Mouse (Mus musculus) forebrain, embryonic 10.5 days (tissue): Measurements from ENCODE around the gene Fth1. TPM values are rescaled to one million over a fixed set of nuclear protein-coding genes. Genes with fewer than 3 reads are reported as not detected.

Experiments used
- DNase-seq: peaks from one replicate; pipeline ENCODE4 v3.0.0-alpha.2; 2017; ENCODE audit warnings: low spot score; ENCODE audit errors: extremely low spot score
- H3K27ac ChIP-seq: fragments of 300-500 bp; sonication (generic); 2 replicates; pipeline ENCODE4 v1.5.1; 2016; ENCODE audit warnings: mild to moderate bottlenecking
- H3K27me3 ChIP-seq: fragments of 300-500 bp; sonication (generic); 2 replicates; pipeline ENCODE4 v1.6.1; 2016; ENCODE audit warnings: mild to moderate bottlenecking; ENCODE audit not compliant: poor library complexity, severe bottlenecking
- H3K36me3 ChIP-seq: fragments of 300-500 bp; sonication (generic); replicated peaks from 2 replicates; pipeline ENCODE4 v1.6.1; 2016; ENCODE audit warnings: mild to moderate bottlenecking, moderate library complexity
- H3K4me1 ChIP-seq: fragments of 300-500 bp; sonication (generic); 2 replicates; pipeline ENCODE4 v1.6.1; 2016
- H3K4me3 ChIP-seq: fragments of 300-500 bp; sonication (generic); 2 replicates; pipeline ENCODE4 v1.5.1; 2016; ENCODE audit warnings: mild to moderate bottlenecking, moderate library complexity
- H3K9me3 ChIP-seq: fragments of 300-500 bp; sonication (generic); 2 replicates; pipeline ENCODE4 v1.6.1; 2016; ENCODE audit warnings: mild to moderate bottlenecking, moderate library complexity
- WGBS: fragments of 180-500 bp; shearing (Covaris S2); methylation state at CpG from one replicate; pipeline ENCODE4 v1.1.7; 2016; 5-methylcytosine and 5-hydroxymethylcytosine counted together
- polyA plus RNA-seq: library from polyadenylated mRNA; unstranded; fragments of >200 nt; fragmentation: Nextera tagmentation; extraction: Ambion mirVana; gene quantifications from 2 replicates; pipeline ENCODE4 v1.2.1, GENCODE M21; 2016

Gene Fth1
- polyA plus RNA-seq, 1 experiment from 2014 or later = 1,339 TPM

DNA sequence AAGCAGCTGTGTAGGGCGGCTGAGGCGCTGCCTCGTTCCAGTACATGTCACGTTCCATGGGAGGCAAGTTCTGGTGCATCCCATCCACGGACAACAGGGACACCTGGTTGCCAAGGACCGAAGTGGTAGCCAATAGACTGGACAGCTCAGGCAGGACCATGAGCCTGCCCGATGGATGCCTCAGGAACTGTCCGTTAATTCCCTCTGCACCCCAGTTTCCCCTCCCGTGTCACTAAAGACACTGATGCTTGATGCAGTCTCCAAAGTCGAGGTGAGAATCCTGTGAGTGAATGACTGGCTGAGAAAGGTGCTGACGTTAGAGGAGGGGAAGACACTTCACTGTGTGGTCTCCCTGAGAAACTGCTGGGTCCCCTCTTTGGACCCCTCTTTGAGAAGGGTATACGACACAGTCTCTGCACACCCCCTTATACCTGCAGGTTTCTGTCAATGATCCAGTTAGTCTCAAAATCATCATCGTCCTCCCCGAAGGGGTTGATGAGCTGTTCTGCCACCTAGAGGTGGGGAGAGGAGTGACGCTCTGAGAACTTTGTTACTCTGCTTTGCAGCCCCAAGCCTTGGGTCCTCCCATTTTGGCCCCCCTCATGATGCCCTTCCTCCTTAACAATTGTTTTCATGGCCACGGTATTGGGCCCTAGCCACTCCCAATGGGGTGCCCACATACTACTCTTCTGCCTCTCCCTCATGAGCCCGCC lies 8.9 kb downstream of the Fth1 start:
- no peak overlapping the region for H3K27ac ChIP-seq
- DNase-seq = no peak

GRCm38 (mm10) chr19:9989884-9990256 lies 9.5 kb downstream of the Fth1 start:
- DNase-seq = no peak
- Histone ChIP-seq H3K27ac (no peak overlapping the region), H3K4me1 (peaks cover 31% of the 10 kb centered on the region), H3K36me3 (peaks cover 22% of the 10 kb centered on the region), H3K4me3 (no peak overlapping the region), H3K9me3 (no peaks in the 10 kb centered on the region), H3K27me3 (peaks cover 12% of the 10 kb centered on the region)

More for the DNA sequence above, 8.9 kb downstream of the Fth1 start:
- H3K4me1 ChIP-seq = peaks cover 31% of the 10 kb centered on the region
- 69% methylated on average over 17 of the region's 17 CpGs for WGBS
- H3K36me3 ChIP-seq = peaks cover 27% of the 10 kb centered on the region
- no peak overlapping the region for H3K4me3 ChIP-seq
- no peaks in the 10 kb centered on the region for H3K9me3 ChIP-seq
- peaks cover 12% of the 10 kb centered on the region for H3K27me3 ChIP-seq

DNA sequence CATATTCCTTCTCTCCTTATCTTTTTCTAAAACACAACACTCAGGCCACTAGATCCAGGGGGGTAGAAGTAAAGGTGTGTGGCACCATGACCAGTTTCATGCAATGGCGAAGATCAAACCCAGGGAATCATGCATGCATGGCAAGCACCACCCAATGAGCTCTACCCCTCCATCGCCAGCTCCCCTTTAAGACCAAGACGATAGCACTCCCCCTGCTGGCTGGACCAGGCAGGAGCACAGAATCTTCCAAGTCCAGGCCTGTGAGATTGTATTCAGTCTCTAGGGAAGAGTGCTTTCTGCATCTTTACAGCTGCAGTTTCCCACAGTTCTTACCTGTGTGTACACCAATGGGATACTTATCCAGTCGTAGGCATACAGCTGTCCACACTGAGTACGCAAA lies 10.9 kb downstream of the Fth1 start:
- no peak overlapping the region for H3K4me3 ChIP-seq
- peaks cover 31% of the 10 kb centered on the region for H3K4me1 ChIP-seq
- peaks cover 8% of the 10 kb centered on the region for H3K36me3 ChIP-seq
- peak; percentile 75 for DNase-seq
- H3K27ac ChIP-seq = no peak overlapping the region
- H3K9me3 ChIP-seq = no peaks in the 10 kb centered on the region
- WGBS = 25% methylated on average over 5 of the region's 5 CpGs
- peaks cover 12% of the 10 kb centered on the region for H3K27me3 ChIP-seq

- Histone ChIP-seq H3K27ac (peak overlapping the region; percentile 80), H3K4me3 (peak overlapping the region; percentile 48), H3K36me3 (no peaks in the 10 kb centered on the region), H3K4me1 (peaks cover 24% of the 10 kb centered on the region), H3K27me3 (peaks cover 12% of the 10 kb centered on the region), H3K9me3 (no peaks in the 10 kb centered on the region)
- WGBS = 43% methylated on average over 26 of the region's 26 CpGs
- DNase-seq = no peak
Observed at GRCm38 (mm10) chr19:9992011-9992958, 11.9 kb downstream of the Fth1 start.

DNA sequence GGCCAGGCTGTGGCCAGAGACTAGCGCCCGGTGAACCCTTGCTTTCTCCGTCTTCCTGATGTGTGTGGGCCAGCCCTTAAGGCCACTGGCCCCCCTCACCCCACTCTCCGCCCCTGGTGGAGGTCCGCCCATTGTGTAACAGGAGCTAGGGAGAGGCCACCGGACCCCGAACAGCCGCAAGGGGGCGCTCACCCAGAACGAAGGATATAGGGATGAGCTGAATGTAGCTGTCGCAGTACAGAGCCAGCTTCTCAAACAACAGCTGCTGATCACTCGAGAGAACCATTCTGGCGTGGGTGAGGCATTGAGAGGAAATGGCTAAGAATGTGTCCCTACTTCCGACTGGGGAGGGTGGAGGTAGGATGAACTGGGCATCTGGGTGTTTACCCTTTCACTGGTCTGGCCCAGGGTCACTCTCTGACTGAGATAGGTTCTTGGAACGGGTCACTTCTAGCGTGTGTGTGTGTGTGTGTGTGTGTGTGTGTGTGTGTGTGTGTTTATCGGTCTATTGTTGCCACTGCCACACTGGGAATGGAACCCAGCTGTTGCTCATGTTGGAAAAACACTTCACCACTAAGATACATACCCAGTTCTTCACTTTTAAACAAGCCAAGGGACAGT lies 12.7 kb downstream of the Fth1 start:
- Histone ChIP-seq H3K4me1 (peaks cover 20% of the 10 kb centered on the region), H3K4me3 (peak overlapping the region; percentile 48), H3K27ac (peak overlapping the region; percentile 80), H3K9me3 (no peaks in the 10 kb centered on the region), H3K36me3 (no peaks in the 10 kb centered on the region), H3K27me3 (peaks cover 12% of the 10 kb centered on the region)
- DNase-seq = peak; percentile 93
- 11% methylated on average over 17 of the region's 17 CpGs for WGBS

DNA sequence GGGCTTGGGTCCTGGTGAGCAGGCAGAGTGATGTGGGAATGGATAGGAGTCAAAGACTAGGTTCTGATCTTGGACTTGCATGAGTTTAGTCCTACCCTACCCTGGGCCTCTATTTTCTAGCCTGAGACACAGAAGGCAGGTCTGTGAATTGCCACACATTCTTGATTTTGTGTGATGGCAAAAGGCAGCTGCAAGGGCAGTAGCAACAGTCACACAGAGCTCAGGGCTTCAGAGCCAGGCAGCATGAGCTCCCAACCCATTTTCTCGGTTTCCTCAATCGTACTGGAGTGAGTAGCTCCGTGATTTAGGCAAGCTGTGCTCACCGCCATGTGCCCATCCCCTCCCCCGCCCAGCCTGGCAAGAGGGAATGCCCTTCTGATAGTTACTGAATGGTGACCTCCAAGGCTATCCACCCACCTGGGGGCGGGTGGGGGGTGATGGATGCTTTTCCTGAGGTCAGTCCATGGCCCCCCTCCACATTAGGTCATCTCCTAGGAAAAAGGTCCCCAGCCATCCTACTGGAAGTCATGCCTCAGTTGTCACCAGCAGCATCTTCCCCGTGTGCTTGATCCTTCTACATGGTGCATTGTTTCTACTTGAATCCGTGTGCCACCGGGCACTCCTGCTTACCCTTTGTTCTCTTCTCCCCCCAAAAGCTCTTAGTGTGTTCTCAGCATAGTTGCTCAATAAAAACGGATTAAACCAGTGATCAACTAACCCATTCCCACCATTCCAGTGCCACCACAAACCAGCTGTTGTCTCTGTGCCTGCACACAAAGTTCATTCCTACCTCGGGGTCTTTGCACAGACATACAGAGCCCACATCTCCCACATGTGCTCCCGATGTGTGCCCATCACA lies 17.0 kb downstream of the Fth1 start:
- Histone ChIP-seq H3K27ac (no peak overlapping the region), H3K27me3 (peaks cover 3% of the 10 kb centered on the region), H3K4me3 (no peak overlapping the region), H3K9me3 (no peaks in the 10 kb centered on the region; the same call in 1 of the 2 replicates), H3K36me3 (no peaks in the 10 kb centered on the region), H3K4me1 (peaks cover 12% of the 10 kb centered on the region)
- no peak for DNase-seq
- WGBS = 80% methylated on average over 12 of the region's 12 CpGs

GRCm38 (mm10) chr19:9998063-9998416 lies 17.6 kb downstream of the Fth1 start:
- Histone ChIP-seq H3K36me3 (no peaks in the 10 kb centered on the region), H3K9me3 (no peaks in the 10 kb centered on the region; the same call in 1 of the 2 replicates), H3K27ac (no peak overlapping the region), H3K27me3 (no peaks in the 10 kb centered on the region), H3K4me1 (peaks cover 6% of the 10 kb centered on the region), H3K4me3 (no peak overlapping the region)
- 74% methylated on average over 2 of the region's 2 CpGs for WGBS
- DNase-seq = no peak

DNA sequence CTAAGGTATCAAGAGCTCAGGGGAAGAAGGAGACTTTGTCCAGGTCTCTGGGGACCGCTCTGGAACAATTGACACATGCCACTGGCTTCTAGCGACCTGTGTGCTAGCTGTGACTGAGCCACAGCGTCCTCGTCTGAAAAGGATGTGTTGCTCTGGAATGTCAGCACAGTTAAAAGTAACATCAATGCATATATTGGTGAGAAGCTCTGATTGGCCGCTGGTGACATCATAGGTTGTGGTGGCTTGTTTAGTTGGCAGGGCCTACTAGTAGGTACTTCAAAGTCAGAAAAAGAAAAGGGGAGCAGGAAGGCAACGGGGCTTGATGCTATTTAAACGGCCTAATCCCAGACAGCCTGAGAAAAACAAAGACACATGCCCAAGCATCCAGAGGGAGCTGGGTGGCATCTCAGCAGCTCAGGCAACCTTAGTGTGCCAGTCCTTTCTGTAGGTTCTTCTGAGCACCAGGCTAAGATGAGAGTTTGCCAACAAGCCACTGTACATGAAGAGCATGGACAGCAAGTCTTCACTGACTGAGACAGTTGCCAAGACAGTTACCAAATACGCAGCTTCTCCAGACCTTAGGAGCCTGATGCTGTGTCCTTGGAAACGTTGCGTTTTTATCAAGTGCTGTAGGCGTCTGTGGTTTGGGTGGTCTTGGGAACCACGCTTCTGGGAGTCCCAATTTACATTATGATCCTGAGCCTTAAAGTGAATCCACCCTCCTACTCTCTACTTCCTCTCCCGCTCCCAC lies 18.5 kb downstream of the Fth1 start:
- H3K27me3 ChIP-seq = no peaks in the 10 kb centered on the region
- WGBS = 74% methylated on average over 13 of the region's 13 CpGs
- H3K9me3 ChIP-seq = no peaks in the 10 kb centered on the region; the same call in 1 of the 2 replicates
- no peaks in the 10 kb centered on the region for H3K36me3 ChIP-seq
- H3K4me3 ChIP-seq = no peak overlapping the region
- H3K27ac ChIP-seq = no peak overlapping the region
- DNase-seq = no peak
- no peaks in the 10 kb centered on the region for H3K4me1 ChIP-seq

GRCm38 (mm10) chr19:10000330-10000729 lies 19.9 kb downstream of the Fth1 start:
- no peak overlapping the region for H3K4me3 ChIP-seq
- H3K36me3 ChIP-seq = no peaks in the 10 kb centered on the region
- H3K27ac ChIP-seq = no peak overlapping the region
- 42% methylated on average over 3 of the region's 3 CpGs for WGBS
- no peaks in the 10 kb centered on the region for H3K27me3 ChIP-seq
- DNase-seq = no peak
- no peaks in the 10 kb centered on the region; the same call in 1 of the 2 replicates for H3K9me3 ChIP-seq
- H3K4me1 ChIP-seq = no peaks in the 10 kb centered on the region

- H3K27ac ChIP-seq = no peak within 1 kb of the TSS
- no peak for DNase-seq
- no peaks in the 10 kb centered on the region for H3K4me1 ChIP-seq
- no peaks in the 10 kb centered on the region for H3K36me3 ChIP-seq
- WGBS = 82% methylated on average over 7 of the region's 7 CpGs
- H3K9me3 ChIP-seq = no peaks in the 10 kb centered on the region; the same call in 1 of the 2 replicates
- no peaks in the 10 kb centered on the region for H3K27me3 ChIP-seq
- no peak within 1 kb of the TSS for H3K4me3 ChIP-seq
Observed at GRCm38 (mm10) chr19:10001206-10001969, 21.0 kb downstream of the Fth1 start, which contains the start of the genes Best1 and Rab3il1. Gene Best1, minus strand, starts transcription at chr19:10001633. Gene Rab3il1, plus strand, starts transcription at chr19:10001669.

GRCm38 (mm10) chr19:10003696-10004095 lies 23.3 kb downstream of the Fth1 start:
- WGBS = 97% methylated on average over 1 of the region's 1 CpGs
- Histone ChIP-seq H3K4me3 (no peak overlapping the region), H3K27me3 (no peaks in the 10 kb centered on the region), H3K36me3 (no peaks in the 10 kb centered on the region), H3K4me1 (no peaks in the 10 kb centered on the region), H3K27ac (no peak overlapping the region), H3K9me3 (no peaks in the 10 kb centered on the region; the same call in 1 of the 2 replicates)
- DNase-seq = no peak
